Mouse (Mus musculus) myocyte (in vitro differentiated cells): ENCODE data around the gene 2610507B11Rik. TPM values are rescaled to one million over a fixed set of nuclear protein-coding genes. Genes with fewer than 3 reads are reported as not detected.
A peak's percentile ranks its signal among the peaks of the same experiment; 100 is the strongest.

Source experiments
- H3K27me3 ChIP-seq: one replicate; pipeline ENCODE4 v1.6.1; 2011; ENCODE audit not compliant: control insufficient read depth, insufficient read depth, insufficient read length
- H3K36me3 ChIP-seq: one replicate; pipeline ENCODE4 v1.6.1; 2011; ENCODE audit not compliant: control insufficient read depth, insufficient read depth
- H3K4me2 ChIP-seq: one replicate; pipeline ENCODE4 v1.6.1; 2011; ENCODE audit warnings: low read depth, control low read depth
- H3K4me3 ChIP-seq: one replicate; pipeline ENCODE4 v1.5.1; 2011; ENCODE audit warnings: mild to moderate bottlenecking, control low read depth, moderate library complexity
- H3K79me2 ChIP-seq: one replicate; pipeline ENCODE4 v1.6.1; 2011; ENCODE audit not compliant: control insufficient read depth, insufficient read depth
- H3ac ChIP-seq: one replicate; pipeline ENCODE4 v1.6.1; 2011; ENCODE audit not compliant: control insufficient read depth, insufficient read length
- CEBPB ChIP-seq: IDR thresholded peaks from 2 replicates; pipeline ENCODE4 v1.6.1; 2011; ENCODE audit warnings: mild to moderate bottlenecking, moderate library complexity; ENCODE audit not compliant: poor library complexity, insufficient read depth, severe bottlenecking
- E2F4 ChIP-seq: IDR thresholded peaks from one replicate; pipeline ENCODE4 v1.6.1; 2011; ENCODE audit warnings: mild to moderate bottlenecking, control low read depth, moderate library complexity; ENCODE audit not compliant: insufficient read depth
- MAX ChIP-seq: IDR thresholded peaks from one replicate; pipeline ENCODE4 v1.6.1; 2011; ENCODE audit warnings: low read depth, mild to moderate bottlenecking, control low read depth
- MYOD1 ChIP-seq, 3 experiments: IDR thresholded peaks; one replicate each; pipeline ENCODE4 v1.6.1; 2011; ENCODE audit warnings: control low read depth in 2 of 3, low read depth in 2 of 3, mild to moderate bottlenecking in 2 of 3, moderate library complexity in 1 of 3; ENCODE audit not compliant: insufficient read length in 2 of 3, control insufficient read depth in 1 of 3
- MYOG ChIP-seq, 3 experiments: IDR thresholded peaks; one replicate each; pipeline ENCODE4 v1.6.1; 2011; ENCODE audit warnings: control low read depth in 2 of 3, low read depth in 2 of 3, mild to moderate bottlenecking in 2 of 3; ENCODE audit not compliant: insufficient read length in 2 of 3, control insufficient read depth in 1 of 3, insufficient read depth in 1 of 3
- POLR2A ChIP-seq: IDR thresholded peaks from one replicate; pipeline ENCODE4 v1.6.1; 2011; ENCODE audit warnings: low read depth, mild to moderate bottlenecking, control low read depth, moderate library complexity; ENCODE audit not compliant: insufficient read length
- POLR2AphosphoS2 ChIP-seq: IDR thresholded peaks from one replicate; pipeline ENCODE4 v1.6.1; 2011; ENCODE audit warnings: low read depth, control low read depth; ENCODE audit not compliant: insufficient read length
- REST ChIP-seq: IDR thresholded peaks from one replicate; pipeline ENCODE4 v1.6.1; 2011; ENCODE audit warnings: mild to moderate bottlenecking, control low read depth, moderate library complexity; ENCODE audit not compliant: insufficient read depth, insufficient read length
- SRF ChIP-seq: IDR thresholded peaks from one replicate; pipeline ENCODE4 v1.6.1; 2011; ENCODE audit warnings: low read depth; ENCODE audit not compliant: control insufficient read depth, insufficient read length
- TCF12 ChIP-seq: IDR thresholded peaks from one replicate; pipeline ENCODE4 v1.6.1; 2011; ENCODE audit warnings: mild to moderate bottlenecking, control low read depth; ENCODE audit not compliant: poor library complexity, insufficient read depth, severe bottlenecking
- TCF3 ChIP-seq: IDR thresholded peaks from one replicate; pipeline ENCODE4 v1.6.1; 2011; ENCODE audit warnings: low read depth, control low read depth; ENCODE audit not compliant: insufficient read length
- USF1 ChIP-seq: IDR thresholded peaks from one replicate; pipeline ENCODE4 v1.6.1; 2011; ENCODE audit warnings: low read depth, mild to moderate bottlenecking, control low read depth, moderate library complexity
- polyA plus RNA-seq: library from polyadenylated mRNA; unstranded; fragments of >200 nt; fragmentation: generic; extraction: Trizol; gene quantifications from one replicate; pipeline ENCODE4 v1.2.1, GENCODE M21; 2012; ENCODE audit warnings: missing spikeins

The 2610507B11Rik gene
- polyA plus RNA-seq, 1 experiment, result 65.8 TPM

GRCm38 (mm10) chr11:78279586-78279985 is 18.0 kb downstream of the 2610507B11Rik start:
- Histone ChIP-seq H3ac (no peak overlapping the region), H3K36me3 (peaks cover 73% of the 10 kb centered on the region), H3K4me3 (no peak overlapping the region), H3K4me2 (no peak overlapping the region), H3K79me2 (no peaks in the 10 kb centered on the region), H3K27me3 (no peaks in the 10 kb centered on the region)
- TF ChIP-seq TCF3, result no peak
- no peak for TF ChIP-seq POLR2AphosphoS2
- TF ChIP-seq MYOD1 (IDR thresholded peaks at IDR 0.05; ENCODE audit: control insufficient read depth in 1 of 3, insufficient read length in 2 of 3, low read depth in 2 of 3), result no peak
- TF ChIP-seq MAX, result no peak
- TF ChIP-seq SRF, result no peak
- no peak for TF ChIP-seq POLR2A
- TF ChIP-seq TCF12, result no peak
- no peak for TF ChIP-seq E2F4
- no peak for TF ChIP-seq REST
- no peak for TF ChIP-seq USF1
- TF ChIP-seq CEBPB, result no peak
- no peak for TF ChIP-seq MYOG (IDR thresholded peaks at IDR 0.05; ENCODE audit: control insufficient read depth in 1 of 3, insufficient read depth in 1 of 3, insufficient read length in 2 of 3, low read depth in 2 of 3)

GRCm38 (mm10) chr11:78289146-78289763 is 27.7 kb downstream of the 2610507B11Rik start:
- Histone ChIP-seq H3ac (no peak overlapping the region), H3K36me3 (peaks cover 53% of the 10 kb centered on the region), H3K27me3 (no peaks in the 10 kb centered on the region), H3K79me2 (no peaks in the 10 kb centered on the region), H3K4me3 (no peak overlapping the region), H3K4me2 (no peak overlapping the region)
- TF ChIP-seq REST (no peak), TCF12 (no peak), CEBPB (no peak), MYOG (IDR thresholded peaks at IDR 0.05; ENCODE audit: control insufficient read depth in 1 of 3, insufficient read depth in 1 of 3, insufficient read length in 2 of 3, low read depth in 2 of 3) (no peak), POLR2AphosphoS2 (no peak), MAX (no peak), USF1 (no peak), MYOD1 (IDR thresholded peaks at IDR 0.05; ENCODE audit: control insufficient read depth in 1 of 3, insufficient read length in 2 of 3, low read depth in 2 of 3) (no peak)

GRCm38 (mm10) chr11:78290654-78291053 is 29.1 kb downstream of the 2610507B11Rik start, which contains the start of gene BC030499:
Gene BC030499, plus strand, starts transcription at chr11:78290841.
- H3K4me3 ChIP-seq, result no peak within 1 kb of the TSS
- no peak within 1 kb of the TSS for H3K4me2 ChIP-seq
- no peaks in the 10 kb centered on the region for H3K79me2 ChIP-seq
- H3K27me3 ChIP-seq, result no peaks in the 10 kb centered on the region
- no peak within 1 kb of the TSS for H3ac ChIP-seq
- TF ChIP-seq TCF3 (no peak), E2F4 (no peak), MYOG (IDR thresholded peaks at IDR 0.05; ENCODE audit: control insufficient read depth in 1 of 3, insufficient read depth in 1 of 3, insufficient read length in 2 of 3, low read depth in 2 of 3) (no peak), POLR2AphosphoS2 (no peak), CEBPB (no peak), TCF12 (no peak), MAX (no peak), POLR2A (no peak), MYOD1 (IDR thresholded peaks at IDR 0.05; ENCODE audit: control insufficient read depth in 1 of 3, insufficient read length in 2 of 3, low read depth in 2 of 3) (no peak), REST (no peak), USF1 (no peak), SRF (no peak)
- H3K36me3 ChIP-seq, result peaks cover 45% of the 10 kb centered on the region

- TF ChIP-seq TCF3 (no peak), MYOD1 (IDR thresholded peaks at IDR 0.05; ENCODE audit: control insufficient read depth in 1 of 3, insufficient read length in 2 of 3, low read depth in 2 of 3) (no peak), E2F4 (no peak), CEBPB (no peak), SRF (no peak), MYOG (IDR thresholded peaks at IDR 0.05; ENCODE audit: control insufficient read depth in 1 of 3, insufficient read depth in 1 of 3, insufficient read length in 2 of 3, low read depth in 2 of 3) (no peak)
- Histone ChIP-seq H3K79me2 (no peaks in the 10 kb centered on the region), H3K36me3 (peaks cover 19% of the 10 kb centered on the region), H3K4me2 (no peak overlapping the region), H3ac (no peak overlapping the region), H3K27me3 (no peaks in the 10 kb centered on the region), H3K4me3 (no peak overlapping the region)
Observed at GRCm38 (mm10) chr11:78294585-78294984, 33.0 kb downstream of the 2610507B11Rik start.

GRCm38 (mm10) chr11:78300917-78301316 is 39.4 kb downstream of the 2610507B11Rik start:
- Histone ChIP-seq H3K4me2 (peak overlapping the region; percentile 81), H3K27me3 (no peaks in the 10 kb centered on the region), H3K36me3 (peaks cover 13% of the 10 kb centered on the region), H3K4me3 (peak overlapping the region; percentile 60), H3ac (no peak overlapping the region), H3K79me2 (peaks cover 43% of the 10 kb centered on the region)
- peak; percentile 84 for TF ChIP-seq CEBPB
- no peak for TF ChIP-seq E2F4
